Mouse (Mus musculus): ENCODE measurements around the gene Gm38394. TPM values are rescaled to one million over a fixed set of nuclear protein-coding genes. Genes with fewer than 3 reads are reported as not detected.
"Not testable (repeated sequence)": the region's sequence is repeated elsewhere in the genome, so short reads cannot be mapped to it uniquely, and the experiment has no call there.

The Gm38394 gene
- 10 to 100 TPM; 24.3 to 34.9 TPM for total RNA-seq (2021)

GRCm38 (mm10) chr1:133661203-133661933 lies at the start of gene Gm38394:
TSS of gene Gm38394 (minus strand) at chr1:133661318.
- peak; percentile 93 for DNase-seq
- intact Hi-C loops (cut with DNase I) = no loop called here

GRCm38 (mm10) chr1:133710895-133711294 lies 49.8 kb upstream of the Gm38394 start:
- DNase-seq = no peak
- intact Hi-C loops (cut with DNase I) = no loop called here

- peak; percentile 41 for DNase-seq
- intact Hi-C loops (cut with DNase I) = no loop called here
These were observed 48.2 kb upstream of the Gm38394 start for GRCm38 (mm10) chr1:133709292-133709691.

- DNase-seq; intact Hi-C loops (cut with DNase I): not testable (repeated sequence)
These were observed 40.7 kb upstream of the Gm38394 start for GRCm38 (mm10) chr1:133701824-133702223.

GRCm38 (mm10) chr1:133697935-133698620 lies 37.0 kb upstream of the Gm38394 start:
- intact Hi-C loops (cut with DNase I) = no loop called here
- no peak for DNase-seq

- intact Hi-C loops (cut with DNase I) = no loop called here
- peak; percentile 10 for DNase-seq
These were observed 34.8 kb upstream of the Gm38394 start for GRCm38 (mm10) chr1:133695901-133696300.

GRCm38 (mm10) chr1:133694876-133695275 lies 33.8 kb upstream of the Gm38394 start:
- intact Hi-C loops (cut with DNase I) = no loop called here
- DNase-seq = no peak

GRCm38 (mm10) chr1:133694301-133694700 lies 33.2 kb upstream of the Gm38394 start:
- DNase-seq = no peak
- intact Hi-C loops (cut with DNase I) = no loop called here

GRCm38 (mm10) chr1:133693536-133694114 lies 32.5 kb upstream of the Gm38394 start:
- intact Hi-C loops (cut with DNase I) = no loop called here
- no peak for DNase-seq

- DNase-seq = no peak
- intact Hi-C loops (cut with DNase I) = no loop called here
These were observed 31.1 kb upstream of the Gm38394 start for GRCm38 (mm10) chr1:133692195-133692594.

- no peak for DNase-seq
These were observed 29.9 kb upstream of the Gm38394 start for GRCm38 (mm10) chr1:133691046-133691445.

GRCm38 (mm10) chr1:133689897-133690296 lies 28.8 kb upstream of the Gm38394 start, which contains the start of gene Lax1:
TSS of gene Lax1 (minus strand) at chr1:133690108.
- no peak for DNase-seq

More at GRCm38 (mm10) chr1:133691046-133691445, 29.9 kb upstream of the Gm38394 start:
- intact Hi-C loops (cut with DNase I) = no loop called here

GRCm38 (mm10) chr1:133688301-133688700 lies 27.2 kb upstream of the Gm38394 start:
- no peak for DNase-seq

More at GRCm38 (mm10) chr1:133689897-133690296, 28.8 kb upstream of the Gm38394 start, which contains the start of gene Lax1:
- intact Hi-C loops (cut with DNase I) = no loop called here

GRCm38 (mm10) chr1:133685749-133686519 lies 24.8 kb upstream of the Gm38394 start:
- intact Hi-C loops (cut with DNase I) = no loop called here
- no peak for DNase-seq

More at GRCm38 (mm10) chr1:133688301-133688700, 27.2 kb upstream of the Gm38394 start:
- intact Hi-C loops (cut with DNase I) = no loop called here

- DNase-seq = no peak
- intact Hi-C loops (cut with DNase I) = no loop called here
These were observed 10.7 kb upstream of the Gm38394 start for GRCm38 (mm10) chr1:133671801-133672200.

GRCm38 (mm10) chr1:133671266-133671665 lies 10.1 kb upstream of the Gm38394 start:
- intact Hi-C loops (cut with DNase I) = no loop called here
- no peak for DNase-seq

GRCm38 (mm10) chr1:133670776-133671175 lies 9.7 kb upstream of the Gm38394 start:
- intact Hi-C loops (cut with DNase I) = no loop called here

GRCm38 (mm10) chr1:133670190-133670589 lies 9.1 kb upstream of the Gm38394 start:
- intact Hi-C loops (cut with DNase I) = no loop called here
- DNase-seq = no peak

More at GRCm38 (mm10) chr1:133670776-133671175, 9.7 kb upstream of the Gm38394 start:
- DNase-seq = no peak

GRCm38 (mm10) chr1:133668618-133669017 lies 7.5 kb upstream of the Gm38394 start:
- DNase-seq = no peak
- intact Hi-C loops (cut with DNase I) = no loop called here

GRCm38 (mm10) chr1:133667721-133668120 lies 6.6 kb upstream of the Gm38394 start:
- DNase-seq = no peak
- intact Hi-C loops (cut with DNase I) = no loop called here

- DNase-seq; intact Hi-C loops (cut with DNase I): not testable (repeated sequence)
These were observed 4.6 kb upstream of the Gm38394 start for GRCm38 (mm10) chr1:133665713-133666112.

Measured in left cerebral cortex, postnatal 4 days (tissue).